Comparison of ENCODE assay signal across 1 mouse cellular context in the genomic region with DNA sequence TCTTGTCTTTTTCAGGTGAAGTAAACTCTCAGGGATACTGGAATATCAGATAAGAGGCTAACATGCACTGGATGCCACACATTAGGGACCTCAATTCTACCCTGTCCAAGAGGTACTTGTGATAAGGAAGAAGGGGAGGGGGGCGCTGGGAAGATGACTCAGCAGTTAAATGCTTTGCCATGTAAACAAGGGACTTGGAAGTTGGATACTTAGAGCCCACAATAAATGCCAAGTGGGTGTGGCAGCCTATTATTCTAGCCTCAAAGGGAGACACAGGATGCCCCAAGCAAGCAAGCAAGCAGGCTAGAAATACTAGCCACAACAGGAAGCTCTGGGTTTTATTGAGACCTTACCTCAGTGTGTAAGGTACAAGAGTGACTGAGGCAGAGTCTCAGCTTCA.
A peak's percentile ranks its signal among the peaks of the same experiment; 100 is the strongest.
TF ChIP-seq lines count a peak whose summit lies in the region.

No protein-coding gene starts in this region.

TF ChIP-seq in ES-E14, 5 proteins besides CTCF, POLR2A, EP300 and RAD21:
- TF ChIP-seq HCFC1 (IDR thresholded peaks at IDR 0.05; ENCODE audit: borderline replicate concordance, insufficient read depth, low read length) (no peak), MAFK (IDR thresholded peaks at IDR 0.05; ENCODE audit: insufficient read depth, low read depth, low read length) (peak; percentile 76)
TF ChIP-seq in ES-E14: peak in this region for 1.
